Mouse (Mus musculus) bone marrow macrophage, adult 2 months (primary cell): ENCODE results near the gene Acvrl1.

Experiments used
- CTCF ChIP-seq: IDR thresholded peaks from 2 replicates; pipeline ENCODE4 v1.5.1; 2012; ENCODE audit warnings: low read depth, mild to moderate bottlenecking, low read length, moderate library complexity
- POLR2A ChIP-seq: IDR thresholded peaks from 2 replicates; pipeline ENCODE4 v1.6.1; 2012; ENCODE audit warnings: mild to moderate bottlenecking, low read depth, low read length, borderline replicate concordance

DNA sequence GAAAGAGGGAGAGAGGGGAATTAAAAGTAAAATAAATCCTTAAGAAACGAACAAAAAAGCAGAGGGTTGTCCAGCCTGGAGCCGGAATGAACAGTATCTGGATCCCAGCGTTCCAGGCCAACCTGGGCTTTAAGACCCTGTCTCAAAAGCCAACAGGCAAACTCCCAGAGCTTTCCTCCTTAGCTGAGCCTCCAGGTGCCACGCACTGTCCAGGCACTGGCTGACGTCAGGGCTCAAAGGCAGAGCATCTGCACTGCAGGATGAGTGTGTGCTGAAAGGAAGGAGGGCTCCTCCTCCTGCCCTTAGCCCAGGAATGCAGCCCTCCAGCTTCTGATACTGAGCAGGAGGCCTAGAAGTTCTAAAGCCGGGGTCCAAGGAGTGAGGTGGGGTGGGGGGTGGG is 34.3 kb upstream of the Acvrl1 start:
- no peak for TF ChIP-seq POLR2A
- no peak for TF ChIP-seq CTCF
